Mouse (Mus musculus) ovary, postnatal 14 days (tissue): Measurements from ENCODE around the gene Synj1.

Source experiments
- DNase-seq: peaks from one replicate; pipeline ENCODE4 v3.0.0; 2022; ENCODE audit warnings: low spot score

The Synj1 gene

DNA sequence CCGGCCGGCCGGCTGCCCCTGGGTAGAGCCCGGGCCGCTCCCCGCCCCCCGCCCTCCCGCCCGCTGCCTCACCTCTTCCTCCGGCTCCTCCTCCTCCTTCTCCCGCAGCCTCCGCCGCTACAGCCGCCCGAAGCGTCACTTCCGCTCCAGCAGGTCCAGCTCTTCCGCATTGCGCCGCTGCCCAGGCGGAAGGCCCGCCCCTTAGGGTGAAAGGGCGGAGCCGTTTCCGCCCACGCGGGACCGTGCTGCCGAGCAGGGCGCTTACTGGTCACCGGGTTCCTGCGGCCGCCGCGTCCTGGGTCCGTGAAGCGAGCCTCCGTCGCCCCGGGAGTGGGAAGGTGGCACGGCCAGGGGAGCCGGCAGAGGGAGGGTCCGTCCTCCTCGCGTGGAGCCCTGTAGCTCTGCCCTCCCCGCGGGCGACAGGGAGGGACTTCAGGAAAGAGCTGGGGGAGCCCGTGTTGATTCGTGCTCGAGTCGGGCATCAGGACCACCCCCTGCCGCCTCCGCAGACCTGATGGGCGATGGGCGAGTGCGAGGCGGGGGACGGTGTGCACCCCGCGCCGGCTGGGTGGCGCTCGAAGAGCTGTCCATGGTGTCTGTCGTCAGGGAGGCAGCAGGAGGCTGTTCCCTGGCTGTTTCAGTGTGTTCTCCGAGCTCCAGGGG, at the start of gene Synj1:
TSS of gene Synj1 (minus strand) at position 288 of the 663 bp plus-strand sequence.
- peak; percentile 84 for DNase-seq

DNA sequence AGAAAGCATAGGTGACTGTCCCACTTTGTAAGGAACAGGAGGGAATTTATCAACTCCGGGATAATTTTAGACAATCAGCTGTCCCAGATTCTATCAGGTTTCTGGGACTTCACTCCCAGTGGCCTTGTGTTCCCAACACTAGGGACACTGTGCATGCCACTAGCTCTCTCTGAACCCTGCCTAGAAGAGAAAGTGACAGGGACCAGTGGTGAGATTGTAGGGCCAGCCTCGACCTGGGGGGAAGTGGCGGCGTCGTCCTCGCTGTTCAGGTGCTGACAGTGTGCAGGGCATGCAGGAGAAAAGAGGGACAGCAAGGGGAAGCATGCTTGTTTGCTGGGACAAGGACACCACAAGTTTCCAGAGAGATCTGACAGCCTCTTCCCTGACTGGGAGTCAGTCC, 46.6 kb upstream of the Synj1 start:
- no peak for DNase-seq

DNA sequence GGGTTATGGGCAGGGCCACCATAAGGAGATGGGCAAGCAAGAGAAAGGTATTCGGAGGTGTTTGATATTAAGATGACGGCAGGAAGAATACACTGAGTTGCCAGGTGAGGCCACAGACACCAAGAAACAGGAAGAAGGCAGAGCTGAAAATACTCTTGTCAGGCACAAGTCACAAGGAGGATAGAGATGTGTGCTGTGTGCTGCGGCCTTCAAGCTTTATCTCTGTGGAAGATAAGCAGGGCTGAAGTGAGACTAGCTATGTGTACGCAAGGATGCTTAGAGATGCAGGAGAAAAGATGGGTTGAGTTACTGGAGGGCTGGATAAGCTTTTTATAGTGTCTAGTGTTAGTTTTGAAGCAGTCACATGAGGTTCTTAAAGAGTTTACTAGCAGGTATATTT, 46.2 kb upstream of the Synj1 start:
- no peak for DNase-seq

DNA sequence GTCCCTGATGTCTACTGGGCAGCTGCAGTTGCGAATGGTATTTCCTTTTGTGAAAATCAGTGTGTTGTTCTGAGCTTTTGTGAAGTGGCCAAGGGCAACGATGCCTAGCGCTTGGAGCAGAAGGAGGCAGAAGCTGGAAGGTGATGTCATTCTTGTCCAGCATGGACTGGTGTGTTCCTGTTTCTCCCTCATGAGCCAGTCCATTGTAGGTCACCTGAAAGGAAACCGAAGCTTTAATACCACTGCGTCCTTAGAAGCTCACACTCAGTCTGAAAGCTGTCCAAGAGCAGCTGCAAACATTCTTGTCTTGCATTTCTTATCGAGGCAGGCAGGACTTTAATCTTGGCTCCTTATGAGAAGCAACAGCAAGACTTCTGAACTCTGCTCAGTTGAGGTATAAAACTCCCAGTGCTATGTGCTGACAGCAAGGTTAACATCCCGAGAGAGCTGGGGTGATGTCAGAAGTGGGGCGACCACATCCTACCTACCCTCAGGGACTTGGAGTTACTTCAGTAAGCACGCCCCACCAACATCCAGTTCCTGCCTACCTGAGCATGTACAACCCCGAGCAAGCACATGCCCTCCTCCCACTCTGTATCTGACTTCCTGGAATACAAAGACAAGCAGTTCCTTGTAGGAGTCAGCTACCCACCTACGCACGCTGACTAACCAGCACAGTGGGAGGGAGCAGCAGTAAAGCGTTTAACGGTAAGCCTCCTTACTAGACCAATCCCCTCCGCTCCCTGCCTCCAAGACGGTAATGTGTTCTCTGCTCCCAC, 45.1 kb upstream of the Synj1 start:
- no peak for DNase-seq

DNA sequence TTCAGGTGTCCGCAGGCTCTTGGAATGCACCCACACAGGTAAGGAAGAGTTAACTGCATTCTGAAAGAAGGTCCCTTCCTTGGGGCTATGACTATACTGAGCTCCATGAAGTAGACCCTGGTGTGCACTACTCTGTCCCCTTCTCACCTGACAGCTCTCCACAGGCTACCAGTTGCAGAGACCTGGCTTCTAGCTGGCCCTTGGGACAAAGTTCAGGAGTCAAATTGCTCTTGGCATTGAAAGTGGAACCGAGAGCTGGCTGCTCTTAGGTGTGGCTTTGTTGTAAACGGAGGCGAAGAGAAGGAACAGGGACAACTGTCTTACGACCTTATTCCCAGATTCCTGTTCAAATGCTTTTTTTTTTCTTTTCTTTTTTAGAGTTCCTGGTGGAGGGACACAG, 44.0 kb upstream of the Synj1 start:
- no peak for DNase-seq

DNA sequence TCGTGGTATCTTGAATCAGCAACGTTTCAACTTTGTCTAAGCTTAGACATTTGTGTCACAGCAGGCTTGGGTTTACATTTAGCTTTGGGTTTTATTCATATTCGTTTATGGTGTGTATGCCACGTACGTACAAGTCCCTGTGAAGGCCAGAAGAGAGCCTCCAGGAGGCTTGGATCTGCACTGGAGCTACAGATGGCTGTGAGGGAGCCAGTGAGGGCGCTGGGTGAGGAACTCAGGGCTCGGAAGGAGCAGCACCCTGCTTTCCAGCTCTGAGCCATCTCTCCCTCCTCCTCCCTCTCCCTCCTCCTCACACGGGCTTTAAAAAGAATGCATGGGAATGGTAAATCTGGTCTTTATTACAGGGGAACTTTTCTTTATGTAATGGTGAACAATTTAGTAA, 42.5 kb upstream of the Synj1 start:
- no peak for DNase-seq

DNA sequence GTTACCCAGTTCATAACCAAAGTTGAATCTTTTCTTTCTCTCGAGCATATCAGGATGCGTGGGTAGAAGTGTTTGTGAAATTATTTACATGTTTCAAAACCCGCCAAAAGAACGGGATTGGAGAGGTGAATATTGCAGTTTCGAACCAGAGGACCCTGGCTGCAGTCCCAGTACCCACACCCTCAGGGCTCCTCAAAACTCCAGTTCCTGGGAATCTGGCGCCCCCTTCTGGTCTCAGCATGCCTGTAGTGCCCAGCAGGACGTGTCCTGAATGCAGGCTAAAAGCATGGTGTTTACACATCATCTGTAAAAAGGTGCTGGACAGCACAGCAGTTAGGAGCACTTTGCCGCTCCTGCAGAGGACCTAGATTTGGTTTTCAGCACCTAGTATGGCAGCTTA, 34.4 kb upstream of the Synj1 start:
- peak; percentile 29 for DNase-seq

DNA sequence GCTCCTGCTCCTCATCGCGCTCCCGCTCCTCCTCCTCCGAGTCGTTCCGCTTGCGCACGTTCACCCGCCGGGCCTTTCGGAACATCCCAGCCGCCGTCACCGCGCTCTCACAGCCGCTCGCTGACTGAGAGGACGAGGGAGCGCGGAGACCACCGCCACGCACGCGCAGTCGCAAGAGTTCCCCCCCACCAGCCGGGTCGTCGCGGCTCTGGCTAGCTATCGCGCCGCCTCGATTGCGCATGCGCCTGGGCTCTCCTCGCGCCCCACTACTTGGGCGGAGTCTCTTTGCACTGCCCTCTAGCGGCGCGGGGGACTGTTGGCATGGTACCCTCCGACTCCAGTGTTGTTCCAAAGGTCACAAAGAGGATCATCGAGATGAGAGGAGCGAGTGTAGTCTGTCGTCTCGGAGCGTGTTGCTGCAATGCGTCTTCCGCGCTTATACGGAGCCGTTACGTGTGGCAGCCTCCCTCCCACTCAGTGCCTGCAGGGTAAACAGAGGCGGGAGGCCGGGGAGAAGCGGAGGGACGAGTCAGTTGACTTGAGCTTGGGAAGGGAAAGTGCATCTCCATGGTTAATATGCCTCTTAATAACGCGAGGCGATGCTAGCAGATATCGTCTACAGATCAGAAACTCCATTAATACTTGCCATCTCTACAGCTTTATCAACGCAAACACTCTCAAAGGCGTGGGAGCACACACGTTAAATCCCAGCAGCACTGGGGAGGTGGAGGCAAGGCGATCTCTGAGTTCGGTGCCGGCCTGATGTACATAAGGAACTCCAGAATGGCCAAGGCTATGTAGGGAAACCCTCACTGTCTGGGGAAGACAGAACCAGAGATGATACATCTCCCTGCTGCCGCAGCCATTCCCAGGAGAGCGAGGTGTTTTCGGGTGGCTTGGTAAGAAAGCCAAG, 33.4 kb upstream of the Synj1 start, which contains the start of gene Paxbp1:
TSS of gene Paxbp1 (minus strand) at position 274 of the 913 bp plus-strand sequence.
- peak; percentile 100 for DNase-seq

DNA sequence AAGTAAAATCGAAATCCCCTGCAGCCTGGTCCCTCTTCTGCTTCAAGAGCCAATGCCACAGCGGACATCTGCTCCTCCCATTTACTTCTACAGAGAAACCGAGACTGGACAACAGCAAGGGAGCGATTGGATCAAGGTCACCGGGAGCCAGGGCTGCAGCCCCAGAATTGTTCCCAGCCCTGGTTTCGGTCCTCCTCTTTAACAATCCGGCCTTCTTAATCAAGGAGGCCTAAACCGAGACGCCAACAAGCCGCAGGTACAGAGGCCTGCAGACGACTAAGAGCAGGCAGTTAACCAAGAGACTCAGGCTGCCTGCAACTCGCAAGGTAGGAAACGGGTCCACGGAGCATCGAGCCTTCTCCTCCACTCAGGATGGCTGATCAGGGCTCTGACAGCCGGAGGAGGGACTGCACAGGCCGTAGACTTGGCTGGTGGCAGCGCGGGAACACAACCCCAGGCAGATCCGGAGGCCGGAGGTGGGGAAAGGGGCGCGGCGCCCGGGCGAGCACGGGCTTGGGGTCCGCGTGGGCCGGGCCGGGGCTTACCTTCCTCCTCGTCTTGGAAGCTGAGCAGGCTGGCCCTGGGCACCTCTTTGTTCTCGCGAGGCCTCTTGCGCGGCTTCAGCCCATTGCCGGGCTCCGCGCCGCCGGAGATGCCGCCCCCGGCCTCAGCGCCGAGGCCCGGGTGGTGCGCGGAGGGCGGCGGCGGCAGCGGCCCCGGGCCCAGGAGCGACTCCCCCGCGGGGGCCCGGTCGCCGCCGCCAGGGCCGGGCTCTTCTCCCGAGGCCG, 32.5 kb upstream of the Synj1 start:
- peak; percentile 53 for DNase-seq

DNA sequence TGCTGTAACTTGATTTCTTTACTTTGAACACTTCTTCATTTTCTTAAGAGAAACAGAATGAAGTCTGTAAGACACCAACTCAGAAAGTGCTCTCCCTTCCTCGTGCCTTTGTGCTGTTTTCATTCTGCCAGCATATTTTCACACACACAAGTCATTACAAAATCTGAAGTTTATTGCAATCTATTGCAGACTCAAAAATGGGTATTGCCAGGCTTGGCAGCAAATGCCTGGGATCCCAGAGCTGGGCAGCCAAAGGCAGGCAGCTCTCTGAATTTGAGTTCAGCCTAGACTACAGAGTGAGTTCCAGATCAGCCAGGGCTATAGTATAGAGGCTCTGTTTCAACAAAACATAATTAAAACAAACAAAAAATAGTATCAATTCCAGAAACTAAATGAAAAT, 31.5 kb upstream of the Synj1 start:
- DNase-seq: no peak

DNA sequence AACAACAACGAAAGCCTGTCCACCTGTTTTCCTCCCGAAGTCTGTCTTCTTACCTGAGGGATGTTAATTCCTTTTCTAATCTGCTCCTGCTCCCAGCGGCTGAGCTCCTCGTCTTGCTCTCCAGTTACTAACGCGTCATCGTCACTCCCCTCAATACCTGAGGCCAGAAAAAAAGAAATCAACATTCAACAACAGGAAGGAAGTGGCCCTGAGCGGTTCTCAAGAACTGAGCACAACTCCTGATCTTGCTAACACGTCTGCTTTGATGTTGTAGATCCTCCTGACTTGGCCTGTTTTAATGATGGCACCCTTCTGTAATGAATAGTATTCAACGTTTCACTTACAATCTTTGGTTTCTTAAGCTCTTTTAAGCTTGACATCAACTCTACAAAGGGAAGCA, 24.8 kb upstream of the Synj1 start:
- no peak for DNase-seq

DNA sequence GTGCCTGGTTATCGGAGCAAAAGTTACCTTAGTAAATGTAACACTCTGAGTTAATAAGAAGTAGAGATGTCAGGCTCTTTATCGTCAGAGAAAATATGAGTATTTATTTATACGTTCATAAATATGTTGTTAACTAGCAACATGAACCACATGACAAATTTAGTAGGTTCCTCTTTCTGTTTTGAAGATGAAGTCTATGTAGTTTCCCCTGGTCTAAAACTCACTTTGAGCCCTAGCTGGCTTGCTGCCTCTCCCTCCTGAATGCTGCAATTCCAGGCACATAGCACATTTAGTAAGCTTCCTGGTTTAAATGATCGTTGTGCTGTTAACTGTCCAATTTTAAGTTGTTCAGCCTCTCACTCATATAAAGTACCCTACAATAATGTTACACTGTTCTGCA, 19.6 kb upstream of the Synj1 start:
- DNase-seq: no peak

DNA sequence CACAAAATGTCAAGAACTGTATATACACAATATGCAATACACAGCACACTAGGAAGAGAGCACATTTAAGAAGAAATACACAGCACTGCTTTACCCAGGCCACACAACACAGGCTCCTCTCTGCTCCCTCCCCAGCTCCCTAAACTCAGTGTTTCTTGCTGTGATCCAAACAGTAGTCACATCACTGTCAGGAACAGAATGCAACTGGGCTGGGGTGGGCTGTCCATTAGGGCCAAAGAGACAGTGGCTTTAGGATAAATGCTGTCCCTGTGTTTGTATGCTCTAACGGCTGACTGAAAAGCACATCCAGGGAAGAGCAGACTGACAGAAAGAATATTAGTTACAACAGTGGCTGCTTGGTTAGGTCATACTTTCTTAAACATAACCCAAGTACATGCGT, 18.8 kb upstream of the Synj1 start:
- DNase-seq: no peak

DNA sequence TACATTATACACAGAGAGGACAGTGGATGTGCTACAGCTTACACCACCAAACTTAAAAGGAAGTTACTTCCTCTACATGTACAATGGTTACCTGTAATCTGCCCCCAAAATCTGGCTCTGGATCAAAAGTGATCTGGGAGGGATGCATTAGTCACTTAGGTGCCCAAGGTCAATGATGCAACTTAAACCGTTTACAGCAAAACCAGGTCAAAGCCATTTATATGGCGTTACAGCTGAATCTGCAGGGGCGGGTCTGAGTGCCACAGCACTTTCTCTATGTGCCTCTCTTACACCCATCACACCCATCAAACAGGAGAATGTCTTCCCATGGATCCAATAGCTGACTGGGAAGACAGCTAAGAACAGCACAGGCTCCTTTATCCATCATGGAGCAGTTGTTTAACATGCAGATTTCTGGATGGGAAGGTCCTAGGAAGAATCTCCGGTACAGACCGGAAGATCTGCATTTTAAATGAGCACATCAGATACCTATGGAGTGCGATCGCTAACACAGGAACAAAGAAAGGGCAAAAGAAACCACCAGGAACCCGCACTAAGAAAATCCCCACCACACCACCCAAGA, 18.1 kb upstream of the Synj1 start:
- DNase-seq: no peak

DNA sequence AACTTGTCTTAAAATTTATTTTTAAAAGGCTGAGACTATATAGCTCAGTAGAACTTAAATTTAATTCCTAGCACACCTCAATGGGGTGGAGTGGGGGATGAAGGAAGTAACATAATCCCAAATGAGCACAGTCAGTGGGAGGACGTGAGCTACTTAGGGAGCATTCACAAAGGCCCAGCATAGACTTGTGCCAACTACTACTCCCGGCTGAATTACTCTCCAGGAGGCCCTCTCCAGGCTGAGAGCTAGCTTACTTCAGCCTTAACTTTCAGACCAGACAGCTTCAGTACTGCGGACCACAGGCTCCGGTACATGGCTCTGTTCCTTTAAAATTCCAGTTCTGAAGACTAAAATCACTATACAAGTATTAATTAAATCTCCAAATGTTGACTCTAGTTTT, 15.2 kb upstream of the Synj1 start:
- DNase-seq: no peak

DNA sequence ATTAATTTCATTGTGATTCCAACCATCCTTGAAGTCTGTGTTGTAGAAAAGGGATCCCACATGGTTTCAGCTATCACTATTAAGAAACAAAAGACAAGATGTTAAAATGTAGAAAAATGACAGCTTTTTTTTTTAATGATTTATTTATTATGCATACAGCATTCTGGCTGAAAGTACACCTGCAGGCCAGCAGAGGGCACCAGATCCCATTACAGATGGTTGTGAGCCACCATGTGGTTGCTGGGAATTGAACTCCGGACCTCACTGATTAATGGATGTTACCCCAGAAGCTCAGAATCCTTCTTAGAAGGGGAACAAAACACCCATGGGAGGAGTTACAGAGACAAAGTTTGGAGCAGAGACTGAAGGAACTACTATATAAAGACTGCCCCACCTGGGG, 12.3 kb upstream of the Synj1 start:
- no peak for DNase-seq

DNA sequence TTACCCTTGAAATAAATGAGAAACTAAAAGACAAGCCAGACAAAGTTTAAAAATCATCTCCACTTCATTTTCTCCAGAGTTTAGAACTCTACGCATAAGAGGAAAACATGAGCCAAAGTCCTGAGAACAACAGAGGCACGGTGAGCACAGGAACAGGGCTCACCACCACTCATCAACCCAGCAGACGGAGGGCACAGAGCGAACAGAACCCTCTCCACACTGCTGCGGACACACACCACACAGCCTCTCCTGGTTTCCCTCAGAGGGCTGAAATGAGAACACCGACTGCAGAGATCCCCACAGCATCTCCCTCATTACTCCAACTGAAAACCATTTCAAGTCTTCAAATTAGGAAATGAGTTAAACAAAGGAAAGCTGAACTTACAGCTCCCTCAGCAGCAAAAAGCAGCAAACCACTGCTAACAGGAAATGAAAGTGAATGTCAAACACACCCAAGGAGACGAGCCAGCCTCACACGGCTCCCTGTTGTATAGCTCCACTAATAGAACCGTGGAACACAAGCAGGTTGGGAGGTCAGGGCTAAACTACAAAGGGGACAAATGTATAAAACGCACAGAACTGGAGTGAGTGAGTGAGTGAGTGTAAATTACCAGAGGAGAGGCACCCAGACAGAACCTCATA, 9.9 kb upstream of the Synj1 start:
- DNase-seq: no peak

DNA sequence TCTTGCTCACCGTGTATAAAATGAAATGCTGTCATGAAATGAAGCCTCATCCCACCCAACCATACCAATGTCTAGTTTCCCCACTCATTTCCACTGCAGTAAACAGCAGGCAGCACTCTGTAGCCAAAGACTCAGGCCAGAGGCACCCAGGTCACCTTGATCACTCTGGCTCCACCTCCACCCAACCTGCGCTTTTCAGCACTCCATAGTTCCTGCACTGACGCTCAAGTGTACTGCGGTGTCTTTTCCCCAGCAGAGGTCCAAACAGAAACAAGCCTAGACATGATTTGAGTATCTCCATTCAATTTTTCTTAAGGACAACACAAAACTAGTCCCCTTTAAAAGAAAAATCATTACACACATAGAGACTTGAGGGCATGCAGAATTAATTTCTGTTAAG, 8.4 kb upstream of the Synj1 start:
- DNase-seq: no peak

DNA sequence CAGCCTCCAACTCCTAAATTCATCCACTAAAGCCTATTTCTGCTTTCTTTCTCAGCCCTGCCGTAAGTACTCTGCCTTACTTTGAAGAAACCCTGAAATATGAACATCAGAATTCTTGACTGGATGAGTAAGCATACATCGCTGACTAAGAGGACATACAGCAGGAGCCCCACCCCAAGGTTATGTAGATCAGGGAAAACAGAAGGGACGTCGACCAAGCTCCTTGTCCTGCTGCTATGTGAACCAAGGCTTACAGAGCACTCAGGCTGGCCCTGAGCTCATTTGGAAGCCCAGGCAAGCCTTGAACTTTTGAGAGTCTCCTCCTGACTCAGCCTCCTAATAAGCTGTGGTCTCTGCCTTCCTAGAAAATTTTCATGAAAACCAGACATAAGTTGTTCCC, 4.7 kb upstream of the Synj1 start:
- no peak for DNase-seq

DNA sequence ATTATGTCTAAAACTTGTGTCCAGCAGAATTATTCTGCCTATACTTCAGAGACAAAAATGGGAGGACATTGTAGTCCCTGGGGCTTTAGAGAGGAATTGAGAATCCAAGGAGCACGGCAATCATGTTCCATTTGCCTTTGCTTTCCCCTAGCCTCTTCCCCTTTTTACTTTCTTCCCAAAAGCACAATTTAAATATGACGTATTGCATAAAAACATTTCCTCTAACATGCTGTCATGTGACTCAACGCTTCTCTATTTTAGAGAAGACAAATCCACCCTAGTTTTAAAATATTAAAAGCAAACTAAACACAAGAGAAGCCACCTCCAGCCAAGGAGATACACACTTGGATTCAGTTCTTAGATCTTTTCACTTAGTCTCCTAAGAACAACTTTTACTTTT, 739 bp upstream of the Synj1 start:
- no peak for DNase-seq

DNA sequence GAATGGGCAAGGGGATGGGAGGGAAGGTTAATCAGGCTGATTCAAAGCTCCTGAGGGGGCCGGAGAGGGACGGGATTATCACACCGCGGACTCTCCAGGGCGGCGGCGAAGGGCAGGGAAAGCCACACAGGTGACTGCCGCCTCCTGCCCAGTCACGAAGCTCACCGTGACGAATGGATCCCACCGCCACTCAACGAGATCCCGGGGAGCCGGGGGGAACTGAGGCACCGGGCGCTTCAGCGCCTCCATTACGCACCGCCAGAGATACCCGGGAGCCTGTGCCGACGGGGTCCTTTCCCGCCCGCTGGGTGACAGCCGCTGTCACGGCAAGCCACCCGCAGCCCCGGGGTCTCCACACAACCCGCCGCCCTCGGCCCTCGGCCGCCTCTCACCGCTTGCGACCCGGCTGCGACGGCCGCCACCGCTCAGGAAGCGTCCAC, 507 bp downstream of the Synj1 start:
- DNase-seq: no peak
